Mouse (Mus musculus) testis, adult 2 months (tissue): ENCODE data around the gene Sytl1.

ENCODE experiments used
- CTCF ChIP-seq: fragments of 200-500 bp; IDR thresholded peaks from 2 replicates; pipeline ENCODE4 v1.5.1; 2012; ENCODE audit warnings: low read depth, mild to moderate bottlenecking, inconsistent platforms, low read length, moderate library complexity; ENCODE audit not compliant: control insufficient read depth, insufficient read depth, insufficient replicate concordance
- POLR2A ChIP-seq: fragments of 200-500 bp; IDR thresholded peaks from 2 replicates; pipeline ENCODE4 v1.6.1; 2012; ENCODE audit warnings: low read depth, mild to moderate bottlenecking, inconsistent platforms, low read length, moderate library complexity; ENCODE audit not compliant: control insufficient read depth

DNA sequence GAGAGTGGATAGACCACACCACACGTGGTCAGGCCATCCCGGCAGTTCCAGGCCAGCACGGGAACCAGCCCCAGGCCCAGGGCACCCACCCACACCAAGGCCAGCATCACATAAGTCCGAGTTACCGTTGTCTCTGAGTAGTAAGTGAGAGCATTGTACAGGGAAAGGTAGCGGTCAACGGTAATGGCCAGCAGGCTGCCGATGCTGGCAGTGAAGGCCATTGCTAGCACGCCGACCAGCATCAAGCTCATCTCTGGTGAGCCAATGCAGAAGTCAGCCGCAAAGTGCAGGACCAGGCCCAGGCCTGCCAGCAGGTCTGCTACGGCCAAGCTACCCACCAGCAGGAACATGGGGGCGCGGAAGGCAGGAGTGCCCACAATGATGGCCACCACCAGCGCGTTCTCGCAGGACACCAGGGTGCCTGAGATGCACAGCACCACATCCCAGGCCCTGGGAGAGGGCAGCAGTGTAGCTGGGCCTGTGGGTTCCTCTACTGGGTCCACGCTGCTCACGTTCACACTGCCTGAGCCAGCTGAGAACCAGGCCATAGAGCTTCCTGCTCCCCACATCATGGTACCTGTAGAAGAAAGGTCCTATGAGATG lies 52.0 kb downstream of the Sytl1 start:
- TF ChIP-seq POLR2A (no peak), CTCF (no peak)
